Mouse (Mus musculus): ENCODE results near the gene Iqub.

Iqub gene

GRCm38 (mm10) chr6:24470571-24471132, 44.2 kb downstream of the Iqub start:
- no peak for DNase-seq (ENCODE audit: low read depth, low spot score)

- no peak for DNase-seq (ENCODE audit: low read depth, low spot score)
These were observed 44.7 kb downstream of the Iqub start for GRCm38 (mm10) chr6:24470135-24470534.

DNA sequence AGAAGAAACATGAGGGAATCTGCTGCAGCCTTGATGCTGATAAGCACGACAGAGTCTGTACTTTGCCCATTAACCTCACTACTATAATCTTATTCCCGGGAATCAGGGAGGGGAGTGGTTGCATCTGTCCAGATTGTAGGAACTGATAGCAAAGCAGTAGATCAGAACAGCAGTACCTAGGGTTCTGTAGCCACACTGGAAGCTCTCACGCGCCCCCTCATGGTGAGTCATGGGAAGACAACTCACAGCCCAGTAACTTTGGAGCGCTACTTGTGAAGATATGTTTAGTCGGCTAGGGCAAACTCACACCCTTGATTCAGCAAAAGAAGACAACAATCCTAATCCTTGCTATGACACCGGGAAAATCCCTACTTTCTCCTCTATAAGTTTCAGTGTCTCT, 58.8 kb downstream of the Iqub start:
- DNase-seq (ENCODE audit: low read depth, low spot score) = no peak

- DNase-seq (ENCODE audit: low read depth, low spot score) = no peak
These were observed 63.6 kb downstream of the Iqub start for GRCm38 (mm10) chr6:24451026-24451821.

- DNase-seq (ENCODE audit: low read depth, low spot score) = no peak
These were observed 64.6 kb downstream of the Iqub start for GRCm38 (mm10) chr6:24450241-24450640.

- no peak for DNase-seq (ENCODE audit: low read depth, low spot score)
These were observed 98.8 kb downstream of the Iqub start for GRCm38 (mm10) chr6:24416056-24416455.

- no peak for DNase-seq (ENCODE audit: low read depth, low spot score)
These were observed 99.4 kb downstream of the Iqub start for GRCm38 (mm10) chr6:24415500-24415899.

DNA sequence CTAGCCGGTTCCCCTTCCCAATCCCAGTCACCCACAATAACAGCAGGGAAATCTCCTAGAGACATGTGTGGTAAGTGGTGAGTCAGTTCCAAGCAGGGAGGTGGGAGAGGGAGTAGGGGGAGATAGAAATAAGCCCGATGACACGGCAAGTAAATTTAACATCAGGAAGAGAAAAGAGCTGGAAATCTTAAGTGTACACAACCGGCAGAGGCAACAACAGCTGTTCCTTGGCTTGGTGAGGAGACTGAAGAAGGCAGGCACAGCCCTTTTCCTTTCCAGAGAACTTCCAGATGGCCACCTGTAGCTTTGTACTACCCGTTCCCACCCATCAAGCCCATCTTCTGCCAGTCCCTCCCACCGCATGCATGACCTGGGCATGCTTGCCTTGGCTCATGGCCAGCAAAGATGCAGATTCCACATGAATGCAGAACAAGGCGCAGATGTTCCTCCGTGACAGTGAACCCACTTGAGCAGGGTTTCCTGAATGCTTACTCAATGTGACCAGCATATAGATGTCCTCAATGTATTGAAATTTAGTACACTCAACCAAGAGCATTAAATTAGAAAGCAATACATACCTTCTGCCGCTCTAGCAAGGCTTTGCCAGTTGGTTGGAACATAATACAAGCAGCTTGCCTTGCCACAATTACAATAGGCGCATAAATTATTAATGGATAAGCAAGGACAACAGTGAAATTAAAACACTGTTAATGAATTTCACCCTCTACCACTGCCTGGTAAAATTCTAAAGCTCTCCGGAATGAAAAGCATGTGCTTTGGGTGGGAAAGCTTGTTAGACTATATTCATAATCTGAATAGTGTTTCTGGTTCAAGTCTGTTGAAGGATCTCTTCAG, 106.1 kb downstream of the Iqub start:
- no peak for DNase-seq (ENCODE audit: low read depth, low spot score)

- no peak for DNase-seq (ENCODE audit: low read depth, low spot score)
These were observed 107.1 kb downstream of the Iqub start for GRCm38 (mm10) chr6:24407743-24408142.

GRCm38 (mm10) chr6:24397237-24397647, 117.6 kb downstream of the Iqub start:
- no peak for DNase-seq (ENCODE audit: low read depth, low spot score)

Measured in embryo, embryonic 11.5 days (tissue).